Mouse (Mus musculus) midbrain, postnatal 0 days (tissue): ENCODE measurements at regions not wholly inside any gene's neighbourhood (a gene's known extent, or its start where the extent isn't known, plus 50 kb on each side); places are given as distances from the start of the nearest gene placed in this dataset.

Experiments
- ATAC-seq: fragments of 200-750 bp; cut with Nextera tagmentation; 2 replicates; pipeline ENCODE4 v1.8.0; 2017; ENCODE audit warnings: moderate number of reproducible peaks, mild to moderate bottlenecking, moderate TSS enrichment, moderate library complexity; ENCODE audit not compliant: low FRiP score
- DNase-seq: peaks from one replicate; pipeline ENCODE4 v3.0.0-alpha.2; 2015; ENCODE audit warnings: low spot score
- H3K27ac ChIP-seq: fragments of 300-500 bp; sonication (generic); 2 replicates; pipeline ENCODE4 v1.5.1; 2014; ENCODE audit warnings: low read depth, mild to moderate bottlenecking, low read length, mixed read lengths
- H3K27me3 ChIP-seq: fragments of 300-500 bp; sonication (generic); 2 replicates; pipeline ENCODE4 v1.6.1; 2014; ENCODE audit warnings: low read length, control low read depth, mixed read lengths; ENCODE audit not compliant: insufficient read depth
- H3K36me3 ChIP-seq: fragments of 300-500 bp; sonication (generic); 2 replicates; pipeline ENCODE4 v1.6.1; 2014; ENCODE audit warnings: low read length, control low read depth, mixed read lengths; ENCODE audit not compliant: insufficient read depth
- H3K4me1 ChIP-seq: fragments of 300-500 bp; sonication (generic); 2 replicates; pipeline ENCODE4 v1.6.1; 2014; ENCODE audit warnings: mild to moderate bottlenecking, control low read depth, antibody characterized with exemption, low read length, mixed read lengths; ENCODE audit not compliant: insufficient read depth
- H3K4me2 ChIP-seq: fragments of 300-500 bp; sonication (generic); 2 replicates; pipeline ENCODE4 v1.6.1; 2014; ENCODE audit warnings: low read depth, mild to moderate bottlenecking, low read length, mixed read lengths; ENCODE audit not compliant: poor library complexity, severe bottlenecking
- H3K4me3 ChIP-seq: fragments of 300-500 bp; sonication (generic); 2 replicates; pipeline ENCODE4 v1.5.1; 2014; ENCODE audit warnings: low read depth, mild to moderate bottlenecking, low read length, moderate library complexity
- H3K9ac ChIP-seq: fragments of 300-500 bp; sonication (generic); replicated peaks from 2 replicates; pipeline ENCODE4 v1.6.1; 2014; ENCODE audit warnings: mild to moderate bottlenecking, low read length, moderate library complexity, mixed read lengths; ENCODE audit not compliant: poor library complexity, severe bottlenecking
- H3K9me3 ChIP-seq: fragments of 300-500 bp; sonication (generic); 2 replicates; pipeline ENCODE4 v1.6.1; 2016; ENCODE audit warnings: low read length, control low read depth
- CTCF ChIP-seq: IDR thresholded peaks from 2 replicates; pipeline ENCODE4 v1.5.1; 2016; ENCODE audit warnings: antibody characterized with exemption, mild to moderate bottlenecking
- WGBS: fragments of 180-500 bp; shearing (Covaris S2); extraction: QIAGEN DNeasy Blood & Tissue Kit; methylation state at CpG from one replicate; pipeline ENCODE4 v1.1.7; 2014; 5-methylcytosine and 5-hydroxymethylcytosine counted together

- no peaks in the 10 kb centered on the region for H3K27me3 ChIP-seq
- 81% methylated on average over 3 of the region's 3 CpGs for WGBS
- H3K9me3 ChIP-seq: no peaks in the 10 kb centered on the region
- no peak overlapping the region for H3K27ac ChIP-seq
- ATAC-seq: no peak
- no peak for TF ChIP-seq CTCF
- DNase-seq: no peak
- no peak overlapping the region for H3K9ac ChIP-seq
- H3K36me3 ChIP-seq: no peaks in the 10 kb centered on the region
- no peak overlapping the region for H3K4me2 ChIP-seq
- no peaks in the 10 kb centered on the region for H3K4me1 ChIP-seq
- no peak overlapping the region for H3K4me3 ChIP-seq
These were observed 66.2 kb downstream of the Car2 start for GRCm38 (mm10) chr3:14952169-14952729.

DNA sequence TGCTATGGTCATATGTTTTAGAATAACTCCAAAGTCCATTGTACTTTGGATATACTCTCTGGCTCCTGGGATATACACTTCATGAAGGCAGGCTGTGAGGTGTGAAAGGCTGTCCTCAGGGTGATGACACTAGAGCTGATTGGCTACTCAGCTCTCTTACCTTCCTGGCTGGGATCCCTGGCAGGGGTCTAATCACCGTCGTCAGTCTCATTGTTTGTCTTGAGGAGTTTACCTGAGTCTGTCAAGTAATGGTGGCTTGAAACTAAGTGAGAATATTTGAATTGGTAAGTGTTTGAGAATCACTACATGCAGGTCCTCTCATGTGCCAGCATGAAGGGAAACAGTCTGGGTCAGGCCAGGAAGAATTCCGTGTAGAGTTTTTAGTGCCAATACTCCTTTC lies 66.9 kb downstream of the Car2 start:
- Histone ChIP-seq H3K4me1 (no peaks in the 10 kb centered on the region), H3K9me3 (no peaks in the 10 kb centered on the region), H3K9ac (no peak overlapping the region), H3K36me3 (no peaks in the 10 kb centered on the region), H3K4me3 (no peak overlapping the region), H3K27me3 (no peaks in the 10 kb centered on the region), H3K27ac (no peak overlapping the region), H3K4me2 (no peak overlapping the region)
- ATAC-seq (no peak), DNase-seq (no peak)
- WGBS: 66% methylated on average over 3 of the region's 3 CpGs
- TF ChIP-seq CTCF: no peak

DNA sequence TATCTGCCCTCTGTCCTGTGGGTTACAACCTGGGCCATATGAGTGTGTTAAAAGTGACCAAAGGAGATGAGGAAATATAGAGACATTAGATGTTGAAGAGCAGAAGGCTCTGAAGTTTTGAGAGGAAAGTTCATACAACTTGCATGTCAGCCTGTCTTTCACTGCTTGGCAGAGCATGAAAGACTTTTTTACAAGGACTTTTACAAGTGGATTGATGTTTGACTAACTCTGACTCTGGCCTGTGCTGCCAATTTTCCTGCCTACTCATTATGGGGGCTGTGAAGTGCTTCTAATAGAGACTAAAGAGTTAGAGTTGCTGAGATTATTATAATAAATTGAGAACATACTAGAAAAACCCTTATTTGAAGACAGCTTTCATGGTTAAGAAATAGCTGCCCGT lies 71.4 kb downstream of the Car2 start:
- no peak overlapping the region for H3K4me3 ChIP-seq
- H3K4me2 ChIP-seq: no peak overlapping the region
- H3K27me3 ChIP-seq: no peaks in the 10 kb centered on the region
- 79% methylated on average over 1 of the region's 1 CpGs for WGBS
- H3K9me3 ChIP-seq: no peaks in the 10 kb centered on the region
- H3K4me1 ChIP-seq: no peaks in the 10 kb centered on the region
- no peak overlapping the region for H3K27ac ChIP-seq
- DNase-seq: peak; percentile 10
- no peak overlapping the region for H3K9ac ChIP-seq
- no peaks in the 10 kb centered on the region for H3K36me3 ChIP-seq
- ATAC-seq: no peak
- TF ChIP-seq CTCF: no peak

DNA sequence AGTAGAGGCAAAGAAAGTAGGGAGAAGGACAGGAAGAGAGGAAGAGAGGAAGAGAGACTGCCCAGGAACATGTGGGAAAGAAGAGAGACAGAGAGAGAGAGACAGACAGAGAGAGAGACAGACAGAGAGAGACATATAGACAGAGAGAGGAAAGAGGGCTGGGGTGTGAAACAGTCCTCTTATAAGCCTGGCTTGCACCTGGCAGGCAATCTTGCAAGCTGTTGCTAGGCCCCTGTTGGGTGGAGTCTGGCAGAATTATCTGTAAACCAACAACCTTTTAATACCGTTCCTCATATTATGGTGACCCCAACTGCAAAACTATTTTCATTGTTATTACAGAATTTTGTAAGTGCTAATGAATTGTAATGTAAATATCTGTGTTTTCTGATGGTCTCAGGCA lies 72.2 kb downstream of the Car2 start:
- H3K4me2 ChIP-seq: no peak overlapping the region
- H3K27me3 ChIP-seq: no peaks in the 10 kb centered on the region
- H3K9me3 ChIP-seq: no peaks in the 10 kb centered on the region
- no peaks in the 10 kb centered on the region for H3K36me3 ChIP-seq
- H3K27ac ChIP-seq: no peak overlapping the region
- DNase-seq (no peak), ATAC-seq (no peak)
- no peaks in the 10 kb centered on the region for H3K4me1 ChIP-seq
- H3K9ac ChIP-seq: no peak overlapping the region
- no peak overlapping the region for H3K4me3 ChIP-seq
- 87% methylated on average over 1 of the region's 1 CpGs for WGBS
- TF ChIP-seq CTCF: no peak

DNA sequence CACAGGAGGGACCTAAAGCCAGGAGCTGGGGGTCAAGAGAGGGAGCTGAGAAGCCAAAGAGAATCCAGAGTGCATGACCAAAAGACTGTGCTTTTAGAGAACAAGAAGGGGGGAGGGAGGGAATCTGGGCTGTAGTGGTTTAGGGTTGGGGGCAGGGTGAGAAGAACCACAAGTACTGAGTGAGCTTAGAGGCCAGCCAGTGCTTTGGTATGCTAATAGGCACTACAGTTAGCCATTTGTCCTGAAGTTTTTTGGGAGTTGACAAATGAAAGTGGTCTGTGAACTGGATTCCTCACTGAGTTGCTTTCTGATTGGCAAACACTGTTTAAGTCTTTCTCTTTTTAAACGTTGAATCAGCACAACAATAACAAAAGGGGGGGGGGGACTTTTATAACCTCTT lies 73.5 kb downstream of the Car2 start:
- Histone ChIP-seq H3K27me3 (no peaks in the 10 kb centered on the region), H3K9me3 (no peaks in the 10 kb centered on the region), H3K36me3 (no peaks in the 10 kb centered on the region), H3K4me2 (no peak overlapping the region), H3K9ac (no peak overlapping the region), H3K4me1 (no peaks in the 10 kb centered on the region), H3K27ac (no peak overlapping the region), H3K4me3 (no peak overlapping the region)
- DNase-seq (peak; percentile 61), ATAC-seq (peak; percentile 79)
- TF ChIP-seq CTCF: no peak
- WGBS: 0% methylated on average over 1 of the region's 1 CpGs

DNA sequence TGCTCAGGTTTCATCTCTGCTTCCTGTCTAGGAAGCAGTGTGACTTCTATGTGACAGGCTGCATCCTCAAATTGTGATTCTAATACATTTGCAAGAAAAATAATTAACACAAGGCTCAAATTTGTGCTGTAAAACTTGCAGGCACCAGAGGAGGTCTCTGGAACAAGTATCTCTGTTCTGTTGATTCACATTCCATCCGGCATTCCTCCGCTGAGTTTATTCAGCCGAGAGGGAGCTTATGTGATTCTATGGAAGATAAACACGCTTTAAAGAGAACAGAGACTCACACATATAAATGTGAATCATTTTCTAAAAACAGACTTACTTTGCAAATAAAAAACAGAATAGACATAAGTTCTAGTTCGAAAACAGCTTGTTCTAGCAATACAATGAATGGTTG lies 78.7 kb downstream of the Car2 start:
- WGBS: 79% methylated on average over 5 of the region's 5 CpGs

More for the DNA sequence above, 78.7 kb downstream of the Car2 start:
- Histone ChIP-seq H3K9me3 (no peaks in the 10 kb centered on the region), H3K4me1 (no peaks in the 10 kb centered on the region), H3K4me3 (no peak overlapping the region), H3K36me3 (no peaks in the 10 kb centered on the region), H3K27me3 (no peaks in the 10 kb centered on the region), H3K4me2 (no peak overlapping the region), H3K27ac (no peak overlapping the region), H3K9ac (no peak overlapping the region)
- no peak for TF ChIP-seq CTCF
- ATAC-seq: no peak
- DNase-seq: no peak
